Mouse (Mus musculus): ENCODE data around the gene Sdk1.

GRCm38 (mm10) chr5:141363956-141364355, 122.7 kb downstream of the Sdk1 start:
- no peak for TF ChIP-seq CTCF (IDR thresholded peaks at IDR 0.05; ENCODE audit: low read depth)
- TF ChIP-seq EP300 (optimal IDR thresholded peaks at IDR 0.05), result no peak

All from stomach, postnatal 0 days (tissue).